Mouse (Mus musculus): ENCODE measurements around the gene Anxa11. TPM values are rescaled to one million over a fixed set of nuclear protein-coding genes. Genes with fewer than 3 reads are reported as not detected.

The Anxa11 gene
- polyA plus RNA-seq, 1 experiment from 2014 or later, result 6.1 TPM

DNA sequence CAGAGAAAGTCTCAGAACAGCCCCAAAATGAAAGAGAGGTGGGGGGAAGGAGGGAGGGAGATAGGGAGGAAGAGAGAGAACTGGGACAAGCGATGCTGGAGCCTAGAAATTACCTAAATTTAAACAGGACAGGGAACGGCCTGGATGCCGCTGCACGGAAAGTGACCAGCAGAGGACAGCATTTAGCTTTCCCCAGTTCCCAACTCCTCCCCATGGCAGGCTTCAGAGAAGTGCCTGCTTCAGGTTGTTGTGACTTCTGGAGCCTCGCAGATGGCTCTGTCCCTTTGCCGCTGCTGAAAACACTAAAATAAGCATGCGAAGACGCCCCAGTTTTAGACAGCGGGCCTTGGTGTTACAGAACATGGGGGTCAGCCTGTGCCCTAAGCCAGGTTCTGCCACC is 25.5 kb upstream of the Anxa11 start:
- Histone ChIP-seq H3K4me1 (peaks cover 4% of the 10 kb centered on the region), H3K4me3 (no peak overlapping the region; the same call in 1 of the 2 replicates), H3K27ac (replicated peaks) (no peak overlapping the region), H3K27me3 (replicated peaks; ENCODE audit: low read depth, poor library complexity, severe bottlenecking) (no peaks in the 10 kb centered on the region; the same call in 1 of the 2 replicates), H3K9me3 (no peaks in the 10 kb centered on the region), H3K36me3 (replicated peaks) (no peaks in the 10 kb centered on the region)
- WGBS, result 11% methylated on average over 9 of the region's 9 CpGs
- peak; percentile 75 for DNase-seq (ENCODE audit: low spot score)

GRCm38 (mm10) chr14:25822584-25822983 is 19.4 kb upstream of the Anxa11 start:
- WGBS, result 82% methylated on average over 1 of the region's 1 CpGs
- H3K4me1 ChIP-seq, result 0 out of 2 replicates have a peak, but pooled peaks cover 3% of the 10 kb centered on the region
- no peaks in the 10 kb centered on the region for H3K9me3 ChIP-seq
- peaks cover 13% of the 10 kb centered on the region for H3K27me3 ChIP-seq (replicated peaks; ENCODE audit: low read depth, poor library complexity, severe bottlenecking)
- no peak overlapping the region for H3K4me3 ChIP-seq
- H3K27ac ChIP-seq (replicated peaks), result no peak overlapping the region
- DNase-seq (ENCODE audit: low spot score), result no peak
- no peaks in the 10 kb centered on the region for H3K36me3 ChIP-seq (replicated peaks)

- no peak for DNase-seq (ENCODE audit: low spot score)
These were observed 17.0 kb upstream of the Anxa11 start for GRCm38 (mm10) chr14:25824995-25825394.

GRCm38 (mm10) chr14:25825880-25826626 is 15.9 kb upstream of the Anxa11 start:
- DNase-seq (ENCODE audit: low spot score), result no peak
- Histone ChIP-seq H3K9me3 (no peaks in the 10 kb centered on the region), H3K27me3 (replicated peaks; ENCODE audit: low read depth, poor library complexity, severe bottlenecking) (peaks cover 14% of the 10 kb centered on the region), H3K27ac (replicated peaks) (no peak overlapping the region), H3K4me1 (peaks cover 12% of the 10 kb centered on the region), H3K36me3 (replicated peaks) (no peaks in the 10 kb centered on the region), H3K4me3 (no peak overlapping the region)
- 84% methylated on average over 11 of the region's 11 CpGs for WGBS

More at GRCm38 (mm10) chr14:25824995-25825394, 17.0 kb upstream of the Anxa11 start:
- H3K27ac ChIP-seq (replicated peaks), result no peak overlapping the region
- H3K9me3 ChIP-seq, result no peaks in the 10 kb centered on the region
- WGBS, result 31% methylated on average over 5 of the region's 5 CpGs
- H3K4me3 ChIP-seq, result no peak overlapping the region
- H3K36me3 ChIP-seq (replicated peaks), result no peaks in the 10 kb centered on the region
- peaks cover 13% of the 10 kb centered on the region for H3K27me3 ChIP-seq (replicated peaks; ENCODE audit: low read depth, poor library complexity, severe bottlenecking)
- H3K4me1 ChIP-seq, result 0 out of 2 replicates have a peak, but pooled peaks cover 3% of the 10 kb centered on the region

- no peaks in the 10 kb centered on the region for H3K9me3 ChIP-seq
- 91% methylated on average over 2 of the region's 2 CpGs for WGBS
- peaks cover 22% of the 10 kb centered on the region for H3K27me3 ChIP-seq (replicated peaks; ENCODE audit: low read depth, poor library complexity, severe bottlenecking)
- no peak overlapping the region for H3K27ac ChIP-seq (replicated peaks)
- H3K36me3 ChIP-seq (replicated peaks), result no peaks in the 10 kb centered on the region
- H3K4me3 ChIP-seq, result no peak overlapping the region
- DNase-seq (ENCODE audit: low spot score), result no peak
- peaks cover 16% of the 10 kb centered on the region for H3K4me1 ChIP-seq
These were observed 15.1 kb upstream of the Anxa11 start for GRCm38 (mm10) chr14:25826866-25827265.

GRCm38 (mm10) chr14:25831332-25831731 is 10.6 kb upstream of the Anxa11 start:
- WGBS, result 71% methylated on average over 1 of the region's 1 CpGs
- H3K4me1 ChIP-seq, result peaks cover 18% of the 10 kb centered on the region

GRCm38 (mm10) chr14:25832301-25832700 is 9.7 kb upstream of the Anxa11 start:
- WGBS, result 12% methylated on average over 14 of the region's 14 CpGs

More at GRCm38 (mm10) chr14:25831332-25831731, 10.6 kb upstream of the Anxa11 start:
- no peak overlapping the region for H3K27ac ChIP-seq (replicated peaks)
- H3K4me3 ChIP-seq, result no peak overlapping the region
- H3K36me3 ChIP-seq (replicated peaks), result no peaks in the 10 kb centered on the region
- H3K9me3 ChIP-seq, result no peaks in the 10 kb centered on the region
- peaks cover 11% of the 10 kb centered on the region; the same call in 1 of the 2 replicates for H3K27me3 ChIP-seq (replicated peaks; ENCODE audit: low read depth, poor library complexity, severe bottlenecking)
- no peak for DNase-seq (ENCODE audit: low spot score)

DNA sequence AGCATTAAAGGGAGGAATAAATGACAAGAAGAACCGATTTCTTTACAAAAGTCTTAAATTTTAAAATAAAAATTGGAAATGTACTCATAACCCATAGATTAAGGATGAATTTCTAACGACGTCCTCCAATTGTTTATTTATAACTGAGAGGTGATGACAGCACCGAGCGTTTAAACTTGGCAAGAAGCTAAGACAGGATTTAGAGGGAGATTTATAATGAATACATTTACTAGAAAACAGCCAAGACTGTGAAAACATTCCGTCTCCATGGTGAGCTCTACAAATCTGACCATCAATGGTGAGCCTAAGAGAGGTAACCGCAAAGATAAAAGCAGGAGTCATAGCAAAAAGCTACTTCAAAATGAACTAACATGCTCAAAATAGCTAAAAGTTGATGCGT is 3.5 kb upstream of the Anxa11 start:
- 85% methylated on average over 8 of the region's 8 CpGs for WGBS
- H3K27me3 ChIP-seq (replicated peaks; ENCODE audit: low read depth, poor library complexity, severe bottlenecking), result peaks cover 36% of the 10 kb centered on the region
- H3K9me3 ChIP-seq, result no peaks in the 10 kb centered on the region
- H3K4me1 ChIP-seq, result peaks cover 18% of the 10 kb centered on the region
- no peak overlapping the region for H3K27ac ChIP-seq (replicated peaks)
- H3K36me3 ChIP-seq (replicated peaks), result no peaks in the 10 kb centered on the region
- no peak overlapping the region for H3K4me3 ChIP-seq
- DNase-seq (ENCODE audit: low spot score), result no peak

More at GRCm38 (mm10) chr14:25832301-25832700, 9.7 kb upstream of the Anxa11 start:
- H3K27ac ChIP-seq (replicated peaks), result no peak overlapping the region
- H3K4me1 ChIP-seq, result peaks cover 18% of the 10 kb centered on the region
- peaks cover 11% of the 10 kb centered on the region; the same call in 1 of the 2 replicates for H3K27me3 ChIP-seq (replicated peaks; ENCODE audit: low read depth, poor library complexity, severe bottlenecking)
- no peak overlapping the region for H3K4me3 ChIP-seq
- H3K9me3 ChIP-seq, result no peaks in the 10 kb centered on the region
- H3K36me3 ChIP-seq (replicated peaks), result no peaks in the 10 kb centered on the region
- peak; percentile 74 for DNase-seq (ENCODE audit: low spot score)

DNA sequence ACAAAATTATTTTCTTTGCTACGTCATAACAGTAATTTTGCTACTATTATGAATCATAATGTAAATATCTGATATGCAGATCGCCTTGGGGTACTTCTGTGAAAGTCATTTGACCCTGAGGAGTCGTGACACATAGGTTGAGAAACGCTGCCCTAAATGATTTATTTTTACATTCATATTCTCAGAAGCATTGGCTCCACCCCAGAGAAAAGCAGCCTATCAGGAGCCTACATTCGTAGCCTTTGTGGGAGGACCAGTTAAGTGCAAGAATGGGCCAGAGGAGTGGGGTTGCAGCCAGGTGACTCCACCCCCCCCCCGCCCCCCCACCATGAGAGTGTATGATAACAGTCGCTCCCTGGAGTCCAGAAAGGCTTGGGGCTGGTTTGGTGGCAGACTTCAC is 2.2 kb upstream of the Anxa11 start:
- DNase-seq (ENCODE audit: low spot score), result no peak
- Histone ChIP-seq H3K27ac (replicated peaks) (no peak overlapping the region), H3K4me3 (no peak overlapping the region), H3K4me1 (peaks cover 18% of the 10 kb centered on the region), H3K27me3 (replicated peaks; ENCODE audit: low read depth, poor library complexity, severe bottlenecking) (peaks cover 49% of the 10 kb centered on the region), H3K9me3 (no peaks in the 10 kb centered on the region), H3K36me3 (replicated peaks) (no peaks in the 10 kb centered on the region)
- WGBS, result 73% methylated on average over 7 of the region's 7 CpGs

DNA sequence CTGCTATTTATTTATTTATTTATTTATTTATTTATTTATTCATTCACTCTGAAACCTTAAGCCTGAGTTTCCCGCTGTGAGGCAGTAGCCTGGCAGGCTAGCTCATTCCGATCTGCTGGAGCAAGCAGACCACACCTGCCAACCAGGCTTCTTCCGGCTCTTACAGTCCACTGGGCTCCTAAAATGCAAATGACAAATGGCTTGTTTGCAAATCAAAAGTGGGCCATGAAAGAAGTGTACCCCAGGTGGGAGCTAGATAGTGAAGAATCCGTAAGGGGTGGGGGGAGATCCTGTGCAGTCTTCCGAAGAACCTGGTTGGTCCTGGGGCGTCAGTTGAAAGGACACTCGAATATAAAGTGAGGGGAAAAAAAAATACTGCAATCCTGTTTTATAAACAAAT is 995 bp upstream of the Anxa11 start:
- Histone ChIP-seq H3K27me3 (replicated peaks; ENCODE audit: low read depth, poor library complexity, severe bottlenecking) (peaks cover 61% of the 10 kb centered on the region), H3K36me3 (replicated peaks) (no peaks in the 10 kb centered on the region), H3K27ac (replicated peaks) (no peak overlapping the region), H3K4me3 (no peak overlapping the region), H3K4me1 (peaks cover 18% of the 10 kb centered on the region), H3K9me3 (no peaks in the 10 kb centered on the region)
- 8% methylated on average over 7 of the region's 7 CpGs for WGBS
- DNase-seq (ENCODE audit: low spot score), result no peak

- Histone ChIP-seq H3K27ac (replicated peaks) (no peak overlapping the region), H3K27me3 (replicated peaks; ENCODE audit: low read depth, poor library complexity, severe bottlenecking) (peaks cover 67% of the 10 kb centered on the region), H3K9me3 (no peaks in the 10 kb centered on the region), H3K36me3 (replicated peaks) (no peaks in the 10 kb centered on the region), H3K4me1 (peaks cover 18% of the 10 kb centered on the region), H3K4me3 (peak overlapping the region; percentile 75)
- WGBS, result 2% methylated on average over 4 of the region's 4 CpGs
- no peak for DNase-seq (ENCODE audit: low spot score)
These were observed 377 bp upstream of the Anxa11 start for GRCm38 (mm10) chr14:25841579-25841978.

GRCm38 (mm10) chr14:25842688-25843003 is 690 bp downstream of the Anxa11 start:
- WGBS, result under 1% methylated on average over 12 of the region's 12 CpGs
- Histone ChIP-seq H3K27me3 (replicated peaks; ENCODE audit: low read depth, poor library complexity, severe bottlenecking) (peaks cover 72% of the 10 kb centered on the region), H3K4me1 (peaks cover 28% of the 10 kb centered on the region), H3K27ac (replicated peaks) (no peak overlapping the region), H3K9me3 (no peaks in the 10 kb centered on the region), H3K36me3 (replicated peaks) (no peaks in the 10 kb centered on the region), H3K4me3 (peak overlapping the region; percentile 75)
- DNase-seq (ENCODE audit: low spot score), result peak; percentile 30

- H3K27me3 ChIP-seq (replicated peaks; ENCODE audit: low read depth, poor library complexity, severe bottlenecking), result peaks cover 72% of the 10 kb centered on the region
- no peak overlapping the region for H3K4me3 ChIP-seq
- WGBS, result 90% methylated on average over 4 of the region's 4 CpGs
- no peak overlapping the region for H3K27ac ChIP-seq (replicated peaks)
- H3K4me1 ChIP-seq, result peaks cover 34% of the 10 kb centered on the region
- no peaks in the 10 kb centered on the region for H3K9me3 ChIP-seq
- no peaks in the 10 kb centered on the region for H3K36me3 ChIP-seq (replicated peaks)
- no peak for DNase-seq (ENCODE audit: low spot score)
These were observed 2.4 kb downstream of the Anxa11 start for GRCm38 (mm10) chr14:25844372-25844771.
